Mouse (Mus musculus) neural tube, embryonic 14.5 days (tissue): Measurements from ENCODE around the gene Trim80. TPM values are rescaled to one million over a fixed set of nuclear protein-coding genes. Genes with fewer than 3 reads are reported as not detected.

Experiments used
- ATAC-seq: fragments of 200-750 bp; cut with Nextera tagmentation; 2 replicates; pipeline ENCODE4 v1.8.0; 2017; ENCODE audit warnings: low read depth, mild to moderate bottlenecking, moderate TSS enrichment, moderate library complexity
- H3K27ac ChIP-seq: fragments of 300-500 bp; sonication (generic); 2 replicates; pipeline ENCODE4 v1.5.1; 2014; ENCODE audit warnings: low read depth, mild to moderate bottlenecking, control low read depth, low read length, moderate library complexity, mixed read lengths
- H3K27me3 ChIP-seq: fragments of 300-500 bp; sonication (generic); 2 replicates; pipeline ENCODE4 v1.6.1; 2014; ENCODE audit warnings: low read length; ENCODE audit not compliant: control insufficient read depth, insufficient read depth
- H3K36me3 ChIP-seq: fragments of 300-500 bp; sonication (generic); 2 replicates; pipeline ENCODE4 v1.6.1; 2014; ENCODE audit warnings: low read length, mixed read lengths; ENCODE audit not compliant: control insufficient read depth, insufficient read depth
- H3K4me1 ChIP-seq: fragments of 300-500 bp; sonication (generic); 2 replicates; pipeline ENCODE4 v1.6.1; 2014; ENCODE audit warnings: low read length; ENCODE audit not compliant: control insufficient read depth, insufficient read depth
- H3K4me2 ChIP-seq: fragments of 300-500 bp; sonication (generic); 2 replicates; pipeline ENCODE4 v1.6.1; 2014; ENCODE audit warnings: mild to moderate bottlenecking, low read depth, low read length, control low read depth
- H3K4me3 ChIP-seq: fragments of 300-500 bp; sonication (generic); 2 replicates; pipeline ENCODE4 v1.5.1; 2014; ENCODE audit warnings: low read depth, low read length, control low read depth, mixed read lengths
- H3K9ac ChIP-seq: fragments of 300-500 bp; sonication (generic); replicated peaks from 2 replicates; pipeline ENCODE4 v1.6.1; 2014; ENCODE audit warnings: low read depth, mild to moderate bottlenecking, control low read depth, low read length, mixed read lengths
- H3K9me3 ChIP-seq: fragments of 300-500 bp; sonication (generic); 2 replicates; pipeline ENCODE4 v1.6.1; 2016; ENCODE audit warnings: low read length; ENCODE audit not compliant: control insufficient read depth
- WGBS: fragments of 180-500 bp; shearing (Covaris S2); extraction: QIAGEN DNeasy Blood & Tissue Kit; methylation state at CpG from one replicate; pipeline ENCODE4 v1.1.7; 2014; 5-methylcytosine and 5-hydroxymethylcytosine counted together
- polyA plus RNA-seq: library from polyadenylated mRNA; unstranded; fragments of >200 nt; fragmentation: Nextera tagmentation; extraction: Ambion mirVana; gene quantifications from 2 replicates; pipeline ENCODE4 v1.2.1, GENCODE M21; 2014

Gene Trim80
- not detected in 2 replicates for polyA plus RNA-seq

- Histone ChIP-seq H3K4me3 (no peak within 1 kb of the TSS), H3K4me1 (peaks cover 10% of the 10 kb centered on the region; the same call in 1 of the 2 replicates), H3K27ac (no peak within 1 kb of the TSS), H3K9me3 (no peaks in the 10 kb centered on the region), H3K27me3 (no peaks in the 10 kb centered on the region), H3K36me3 (no peaks in the 10 kb centered on the region), H3K9ac (no peak within 1 kb of the TSS), H3K4me2 (no peak within 1 kb of the TSS)
- 94% methylated on average over 9 of the region's 9 CpGs for WGBS
- no peak for ATAC-seq
These were observed at the start of gene Trim80 for GRCm38 (mm10) chr11:115439906-115440595. Trim80 (plus strand) TSS chr11:115440545.

- 95% methylated on average over 7 of the region's 7 CpGs for WGBS
- H3K36me3 ChIP-seq, result peaks cover 33% of the 10 kb centered on the region
These were observed 49.0 kb upstream of the Trim80 start for GRCm38 (mm10) chr11:115391358-115391757.

GRCm38 (mm10) chr11:115393721-115394325, 46.5 kb upstream of the Trim80 start:
- Histone ChIP-seq H3K4me3 (no peak overlapping the region), H3K27me3 (no peaks in the 10 kb centered on the region), H3K4me2 (no peak overlapping the region), H3K9me3 (no peaks in the 10 kb centered on the region), H3K36me3 (peaks cover 33% of the 10 kb centered on the region), H3K4me1 (no peaks in the 10 kb centered on the region), H3K27ac (no peak overlapping the region), H3K9ac (no peak overlapping the region)
- 74% methylated on average over 28 of the region's 34 CpGs for WGBS
- ATAC-seq, result no peak; the same call in 1 of the 2 replicates

More at GRCm38 (mm10) chr11:115391358-115391757, 49.0 kb upstream of the Trim80 start:
- Histone ChIP-seq H3K4me2 (no peak overlapping the region), H3K4me3 (no peak overlapping the region), H3K9me3 (no peaks in the 10 kb centered on the region), H3K4me1 (no peaks in the 10 kb centered on the region), H3K27ac (no peak overlapping the region), H3K27me3 (no peaks in the 10 kb centered on the region), H3K9ac (no peak overlapping the region)
- ATAC-seq, result no peak

- Histone ChIP-seq H3K27ac (no peak overlapping the region), H3K36me3 (peaks cover 22% of the 10 kb centered on the region), H3K4me3 (no peak overlapping the region), H3K9ac (no peak overlapping the region), H3K4me1 (peaks cover 7% of the 10 kb centered on the region; the same call in 1 of the 2 replicates), H3K9me3 (no peaks in the 10 kb centered on the region), H3K4me2 (no peak overlapping the region), H3K27me3 (no peaks in the 10 kb centered on the region)
- 83% methylated on average over 7 of the region's 7 CpGs for WGBS
- no peak for ATAC-seq
These were observed 42.3 kb upstream of the Trim80 start for GRCm38 (mm10) chr11:115398085-115398484.

- Histone ChIP-seq H3K4me3 (no peak overlapping the region), H3K27me3 (no peaks in the 10 kb centered on the region), H3K4me2 (no peak overlapping the region), H3K4me1 (peaks cover 14% of the 10 kb centered on the region), H3K9ac (no peak overlapping the region), H3K36me3 (peaks cover 4% of the 10 kb centered on the region; the same call in 1 of the 2 replicates), H3K27ac (no peak overlapping the region), H3K9me3 (no peaks in the 10 kb centered on the region)
- WGBS, result 78% methylated on average over 3 of the region's 3 CpGs
- no peak for ATAC-seq
These were observed 40.2 kb upstream of the Trim80 start for GRCm38 (mm10) chr11:115400126-115400525.

GRCm38 (mm10) chr11:115400630-115401391, 39.5 kb upstream of the Trim80 start:
- H3K9me3 ChIP-seq, result no peaks in the 10 kb centered on the region
- peak overlapping the region; percentile 17; the same call in 1 of the 2 replicates for H3K27ac ChIP-seq
- peaks cover 14% of the 10 kb centered on the region for H3K4me1 ChIP-seq
- 36% methylated on average over 11 of the region's 11 CpGs for WGBS
- H3K4me2 ChIP-seq, result no peak overlapping the region
- ATAC-seq, result peak; percentile 36; the same call in 1 of the 2 replicates
- peaks cover 4% of the 10 kb centered on the region; the same call in 1 of the 2 replicates for H3K36me3 ChIP-seq
- H3K27me3 ChIP-seq, result no peaks in the 10 kb centered on the region
- H3K9ac ChIP-seq, result no peak overlapping the region
- H3K4me3 ChIP-seq, result no peak overlapping the region

GRCm38 (mm10) chr11:115403338-115404124, 36.8 kb upstream of the Trim80 start, which contains the start of gene Mrpl58:
Mrpl58 (plus strand) TSS chr11:115403752.
- Histone ChIP-seq H3K9me3 (no peaks in the 10 kb centered on the region), H3K4me2 (peak within 1 kb of the TSS; percentile 61), H3K4me3 (peak within 1 kb of the TSS; percentile 86), H3K4me1 (peaks cover 14% of the 10 kb centered on the region), H3K36me3 (peaks cover 6% of the 10 kb centered on the region; the same call in 1 of the 2 replicates), H3K27ac (peak within 1 kb of the TSS; percentile 87), H3K27me3 (no peaks in the 10 kb centered on the region), H3K9ac (peak within 1 kb of the TSS; percentile 94)
- peak; percentile 91 for ATAC-seq
- WGBS, result 3% methylated on average over 50 of the region's 50 CpGs

GRCm38 (mm10) chr11:115405723-115406122, 34.6 kb upstream of the Trim80 start:
- no peaks in the 10 kb centered on the region for H3K9me3 ChIP-seq
- no peak for ATAC-seq
- H3K27ac ChIP-seq, result no peak overlapping the region
- H3K4me2 ChIP-seq, result no peak overlapping the region
- peaks cover 11% of the 10 kb centered on the region for H3K36me3 ChIP-seq
- H3K27me3 ChIP-seq, result no peaks in the 10 kb centered on the region
- H3K4me1 ChIP-seq, result peaks cover 13% of the 10 kb centered on the region
- no peak overlapping the region for H3K4me3 ChIP-seq
- H3K9ac ChIP-seq, result no peak overlapping the region
- WGBS, result 96% methylated on average over 6 of the region's 6 CpGs
